Mouse (Mus musculus) colon, adult 2 months (tissue): ENCODE measurements around the gene Clpsl2. TPM values are rescaled to one million over a fixed set of nuclear protein-coding genes. Genes with fewer than 3 reads are reported as not detected.

Source experiments
- polyA plus RNA-seq: library from polyadenylated mRNA; depleted of rRNA; stranded (reverse); fragments of >200 nt; gene quantifications from 2 replicates; pipeline ENCODE4 v1.2.3, GENCODE M21; 2012; rRNA removed

The Clpsl2 gene
- not detected in 2 replicates for polyA plus RNA-seq

GRCm38 (mm10) chr17:28549111-28549510 is at the start of gene Clpsl2:
Gene Clpsl2 (plus strand): TSS chr17:28549411.

DNA sequence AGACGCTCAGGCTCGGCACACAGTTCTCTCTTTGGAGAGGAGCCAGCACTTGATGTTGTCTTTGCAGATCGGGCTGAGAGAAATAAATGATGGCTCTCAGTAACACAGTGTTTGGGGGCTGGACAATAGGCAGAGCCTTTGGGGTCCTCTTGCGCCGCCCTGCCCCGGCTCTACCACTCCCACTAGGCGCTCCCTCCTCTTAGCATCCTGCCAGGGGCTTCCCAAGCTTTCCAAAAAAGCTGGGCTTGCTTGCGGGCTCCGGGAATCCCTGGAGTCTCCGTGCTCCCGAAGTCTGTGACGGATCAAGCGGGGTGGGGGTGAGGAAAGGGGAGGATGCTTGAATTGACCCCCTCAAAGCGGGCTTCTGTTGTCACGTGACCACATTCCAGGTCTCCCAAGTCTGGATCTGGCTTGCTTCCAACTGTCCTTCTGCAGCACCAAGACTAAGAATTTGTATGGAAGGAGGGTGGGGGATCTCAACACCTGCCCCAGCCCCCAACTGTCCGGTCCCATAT is 31.7 kb upstream of the Clpsl2 start, which contains the start of gene Fkbp5:
Gene Fkbp5 (minus strand): TSS at position 87 of the 515 bp plus-strand sequence.

DNA sequence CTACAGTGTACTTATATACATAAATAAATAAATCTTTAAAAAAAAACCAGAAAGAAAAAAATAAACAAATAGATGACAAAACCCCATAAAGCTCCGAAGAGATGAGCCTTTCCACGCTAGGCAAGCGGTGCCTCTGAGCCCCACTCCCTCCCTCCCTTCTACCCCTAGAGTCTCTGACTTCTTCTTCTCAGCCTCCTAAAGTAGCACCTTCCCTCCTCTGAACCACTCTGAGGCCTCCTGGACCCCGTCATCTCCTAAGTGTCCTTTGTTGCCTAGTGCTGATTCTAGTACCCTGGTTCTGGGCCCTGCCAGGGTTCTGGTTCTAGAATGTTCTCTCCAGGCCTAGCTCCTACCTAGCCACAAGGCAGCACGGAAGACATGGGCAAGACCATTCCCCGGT is 18.7 kb upstream of the Clpsl2 start, which contains the start of gene Armc12:
Gene Armc12 (plus strand): TSS at position 301 of the 400 bp plus-strand sequence.

GRCm38 (mm10) chr17:28560598-28560997 is 11.4 kb downstream of the Clpsl2 start, which contains the start of gene Clps:
Gene Clps (minus strand): TSS chr17:28560766.

GRCm38 (mm10) chr17:28575244-28576125 is 26.3 kb downstream of the Clpsl2 start, which contains the start of gene Lhfpl5:
Gene Lhfpl5 (plus strand): TSS chr17:28575641.

Other genes with a start within 250 kb of the Clpsl2 start
- gene Fance, start 235.9 kb upstream of the Clpsl2 start, polyA plus RNA-seq: 15.9 and 21.3 TPM in 2 replicates
- 3,183 and 4,590 TPM in 2 replicates for gene Rpl10a, start 220.9 kb upstream of the Clpsl2 start, polyA plus RNA-seq
- 36.0 and 39.2 TPM in 2 replicates for gene Tead3, start 198.6 kb upstream of the Clpsl2 start, polyA plus RNA-seq
- 0.36 and 1.0 TPM in 2 replicates for gene Tulp1, start 184.2 kb upstream of the Clpsl2 start, polyA plus RNA-seq
- 48.6 and 72.9 TPM in 2 replicates for gene Fkbp5, start 31.9 kb upstream of the Clpsl2 start, polyA plus RNA-seq
- not detected in 2 replicates for gene Armc12, start 18.6 kb upstream of the Clpsl2 start, polyA plus RNA-seq
- 161 and 4,635 TPM in 2 replicates for gene Clps, start 11.4 kb downstream of the Clpsl2 start, polyA plus RNA-seq
- 1.3 and 1.5 TPM in 2 replicates for gene Lhfpl5, start 26.2 kb downstream of the Clpsl2 start, polyA plus RNA-seq
- gene Srpk1, start 73.3 kb downstream of the Clpsl2 start, polyA plus RNA-seq: 15.2 and 19.0 TPM in 2 replicates
- gene Slc26a8, start 140.8 kb downstream of the Clpsl2 start, polyA plus RNA-seq: 0.38 and 0.73 TPM in 2 replicates
- 61.2 and 72.0 TPM in 2 replicates for gene Mapk14, start 141.9 kb downstream of the Clpsl2 start, polyA plus RNA-seq
- gene AC170998.1, start 176.7 kb downstream of the Clpsl2 start, polyA plus RNA-seq: 0.66 TPM in 1 of 2 replicates, not detected in the other
- 225 and 282 TPM in 2 replicates for gene Mapk13, start 219.9 kb downstream of the Clpsl2 start, polyA plus RNA-seq